Mouse (Mus musculus) cerebellum, postnatal 36 days (tissue): Measurements from ENCODE around the gene Crisp1.

Experiments used
- DNase-seq, 2 experiments: peaks; one replicate each; pipeline ENCODE4 v3.0.0; 2021 to 2022; ENCODE audit warnings: mixed read lengths in 2 of 2

Gene Crisp1

DNA sequence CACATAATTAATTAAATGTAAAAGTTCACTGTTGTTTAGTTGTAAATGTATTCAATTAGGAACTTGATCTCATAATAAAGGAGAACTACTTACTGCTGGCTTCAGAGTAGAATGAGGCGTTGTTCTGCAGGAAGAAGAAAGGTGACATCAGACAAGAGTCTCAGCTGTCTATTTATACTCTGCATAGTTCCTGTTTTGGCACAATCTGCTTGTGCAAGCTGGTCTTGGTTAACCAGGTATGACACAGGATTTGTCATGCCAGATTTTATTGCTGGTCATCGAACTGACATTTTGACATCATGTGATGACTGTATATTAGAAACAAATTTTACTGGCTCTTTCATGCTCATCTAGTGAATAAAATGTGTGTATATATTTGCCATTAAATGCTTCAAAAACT, at the start of gene Crisp1:
TSS of gene Crisp1 (minus strand) at position 146 of the 400 bp plus-strand sequence.
- DNase-seq, result no peak

DNA sequence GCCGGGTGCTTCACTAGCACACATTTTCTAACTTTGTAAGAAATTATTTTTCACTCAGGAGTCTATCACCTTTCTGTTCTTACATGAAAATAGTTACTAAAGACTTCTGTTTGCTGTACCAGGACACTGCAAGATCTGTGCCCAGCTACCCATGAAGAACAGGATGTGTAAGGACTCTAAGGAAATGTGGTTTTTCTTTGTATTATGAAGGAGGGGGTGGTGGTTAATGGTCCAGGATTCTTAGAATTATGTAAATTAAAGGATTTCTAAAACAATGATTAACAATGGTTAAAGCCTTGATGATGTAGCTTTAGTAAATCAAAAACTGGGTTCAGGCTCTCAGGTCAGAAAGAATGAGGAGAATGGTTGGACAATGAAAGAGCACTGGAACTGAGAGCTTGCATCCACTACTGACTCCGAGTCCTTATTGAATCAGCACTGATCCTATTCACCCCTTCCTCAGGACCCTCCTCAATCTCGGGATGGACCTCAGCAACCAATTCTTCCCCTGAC, 23.5 kb upstream of the Crisp1 start:
- DNase-seq, result no peak

DNA sequence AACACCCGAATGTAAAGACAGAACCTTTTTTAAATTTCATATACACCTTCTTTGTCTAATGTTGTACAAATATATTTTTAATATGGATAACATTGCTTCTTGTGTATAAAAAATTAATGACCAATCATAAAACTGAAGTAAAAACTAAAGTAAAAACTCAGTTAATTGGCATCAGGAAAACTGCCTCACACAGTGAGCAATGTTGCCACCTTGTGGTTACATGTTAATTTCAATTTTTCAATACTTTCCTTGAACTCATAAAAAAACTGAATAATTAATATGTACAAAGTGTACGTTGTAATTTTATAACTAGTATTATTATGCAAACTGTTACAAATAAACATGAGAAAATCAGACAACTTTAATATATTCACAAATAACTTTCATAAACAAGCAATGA, 33.6 kb downstream of the Crisp1 start:
- no peak for DNase-seq

DNA sequence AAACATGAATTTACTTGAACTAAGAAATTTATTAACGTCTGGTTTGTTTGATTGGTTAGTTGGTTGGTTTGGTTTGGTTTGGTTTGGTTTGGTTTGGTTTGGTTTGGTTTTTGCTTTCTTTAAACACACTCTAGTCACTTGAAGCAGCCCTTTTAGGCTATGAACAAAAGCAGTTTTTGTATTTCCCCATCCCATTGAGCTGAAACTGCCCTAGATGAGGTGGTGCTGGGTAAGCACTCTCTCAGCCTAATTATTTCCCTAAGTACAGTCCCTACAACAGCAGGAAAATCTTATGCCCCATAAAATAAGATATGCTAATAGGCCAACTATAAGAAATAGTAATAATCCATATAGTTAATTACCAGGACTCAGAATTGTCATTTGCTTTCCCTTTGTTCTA, 43.5 kb downstream of the Crisp1 start:
- no peak for DNase-seq

DNA sequence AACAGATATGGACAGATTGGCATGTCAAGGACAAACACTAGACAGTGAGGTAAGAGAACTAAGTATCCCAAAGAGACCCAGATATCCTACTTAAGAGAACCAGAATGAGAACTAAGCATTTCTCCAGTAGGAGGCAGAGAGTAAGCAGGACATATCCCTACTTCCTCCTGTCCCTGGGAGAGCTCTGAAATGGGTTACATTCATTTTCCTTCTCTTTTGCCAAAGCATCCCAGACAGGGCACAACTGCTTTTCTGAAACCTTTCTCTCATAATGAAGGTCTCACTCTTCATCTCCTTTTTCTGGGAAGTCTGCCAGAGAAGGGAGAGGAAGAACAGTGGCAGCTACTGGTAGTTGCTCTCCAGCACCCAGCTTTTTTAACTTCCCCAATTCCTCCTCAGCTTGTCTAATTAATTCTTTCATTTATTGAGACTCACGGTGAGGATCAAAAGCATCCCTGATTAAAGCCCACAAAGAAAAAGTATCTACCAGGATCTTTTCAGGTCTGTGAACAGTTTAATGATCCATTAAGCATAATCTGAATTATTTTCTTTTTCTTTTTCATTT, 44.0 kb downstream of the Crisp1 start:
- no peak for DNase-seq

DNA sequence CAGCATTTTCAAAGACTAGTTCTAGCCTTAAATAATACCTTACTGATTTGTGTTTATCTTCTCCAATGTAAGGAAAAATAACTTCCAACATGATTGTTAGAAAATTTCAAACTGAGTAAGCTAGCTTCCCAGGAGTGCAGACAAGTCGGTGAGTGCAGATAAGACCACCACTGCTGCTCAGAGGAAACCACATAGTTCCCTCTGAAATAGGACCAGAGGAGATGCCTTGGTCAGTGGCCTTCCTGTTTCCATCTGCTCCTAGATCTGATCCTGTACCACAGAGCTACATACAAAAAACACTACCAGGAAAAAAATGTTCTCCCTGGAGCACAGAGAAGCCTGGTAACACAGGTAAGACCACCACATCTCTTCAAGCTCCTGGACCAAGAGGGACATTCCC, 66.5 kb downstream of the Crisp1 start:
- no peak for DNase-seq
